Mouse (Mus musculus) left cerebral cortex, postnatal 10 days (tissue): ENCODE measurements around the gene Gimap7. TPM values are rescaled to one million over a fixed set of nuclear protein-coding genes. Genes with fewer than 3 reads are reported as not detected.

ENCODE experiments used
- DNase-seq, 2 experiments: peaks; one replicate each; pipeline ENCODE4 v3.0.0; 2021 to 2022; ENCODE audit warnings: low spot score in 2 of 2, mixed read lengths in 1 of 2; ENCODE audit errors: extremely low spot score in 1 of 2
- intact Hi-C: fragments of 180-260 bp; cut with DNase I; formaldehyde crosslinking; loops from one replicate; pipeline ENCODE4 v1.15.1; 2025
- total RNA-seq, 2 experiments: library from RNA; stranded (reverse); gene quantifications; 2 replicates each; pipeline ENCODE4 v1.2.3; 2021

Gimap7 gene
- total RNA-seq, 2 experiments from 2014 or later: not detected

DNA sequence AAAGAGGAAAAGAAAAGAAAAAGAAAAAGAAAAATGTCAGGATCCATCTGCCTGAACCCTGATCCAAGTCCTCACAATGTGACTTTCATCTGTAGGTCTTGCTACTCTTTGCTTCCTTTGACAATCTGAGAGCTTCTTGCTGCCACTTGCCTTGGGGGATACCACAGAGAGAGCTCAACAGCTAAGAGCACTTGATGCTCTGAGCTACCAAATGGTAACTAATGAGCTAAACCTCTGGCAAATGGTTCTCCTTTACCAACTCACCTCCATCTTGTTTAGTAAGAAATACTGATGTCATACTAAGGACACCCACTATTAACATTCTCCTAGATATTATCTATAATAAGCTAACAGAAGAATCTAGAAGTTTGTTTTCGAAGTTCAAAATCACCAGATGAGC lies 15.2 kb downstream of the Gimap7 start:
- intact Hi-C loops: no loop called here
- no peak for DNase-seq

DNA sequence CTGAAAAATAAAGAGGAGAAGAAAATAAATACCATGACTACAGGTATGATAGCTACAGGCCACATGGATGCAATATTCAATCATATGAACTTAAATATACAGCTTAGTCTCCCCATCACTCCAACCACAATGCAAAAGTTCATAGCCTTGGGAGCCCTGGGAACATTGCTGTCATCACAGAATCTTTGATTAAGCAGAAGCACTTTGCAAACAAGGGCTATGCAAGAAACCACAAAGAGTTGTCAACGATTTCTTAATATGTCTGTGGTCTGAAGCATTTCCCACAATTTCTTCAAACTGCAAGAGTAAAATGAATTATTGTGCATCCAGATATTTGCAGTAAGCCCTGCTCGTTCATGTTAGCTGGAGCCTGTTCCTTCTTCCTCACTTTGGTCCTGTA lies 18.6 kb downstream of the Gimap7 start:
- intact Hi-C loops: no loop called here
- DNase-seq: no peak

GRCm38 (mm10) chr6:48737688-48738087 lies 19.3 kb downstream of the Gimap7 start:
- no peak for DNase-seq
- intact Hi-C loops: no loop called here

DNA sequence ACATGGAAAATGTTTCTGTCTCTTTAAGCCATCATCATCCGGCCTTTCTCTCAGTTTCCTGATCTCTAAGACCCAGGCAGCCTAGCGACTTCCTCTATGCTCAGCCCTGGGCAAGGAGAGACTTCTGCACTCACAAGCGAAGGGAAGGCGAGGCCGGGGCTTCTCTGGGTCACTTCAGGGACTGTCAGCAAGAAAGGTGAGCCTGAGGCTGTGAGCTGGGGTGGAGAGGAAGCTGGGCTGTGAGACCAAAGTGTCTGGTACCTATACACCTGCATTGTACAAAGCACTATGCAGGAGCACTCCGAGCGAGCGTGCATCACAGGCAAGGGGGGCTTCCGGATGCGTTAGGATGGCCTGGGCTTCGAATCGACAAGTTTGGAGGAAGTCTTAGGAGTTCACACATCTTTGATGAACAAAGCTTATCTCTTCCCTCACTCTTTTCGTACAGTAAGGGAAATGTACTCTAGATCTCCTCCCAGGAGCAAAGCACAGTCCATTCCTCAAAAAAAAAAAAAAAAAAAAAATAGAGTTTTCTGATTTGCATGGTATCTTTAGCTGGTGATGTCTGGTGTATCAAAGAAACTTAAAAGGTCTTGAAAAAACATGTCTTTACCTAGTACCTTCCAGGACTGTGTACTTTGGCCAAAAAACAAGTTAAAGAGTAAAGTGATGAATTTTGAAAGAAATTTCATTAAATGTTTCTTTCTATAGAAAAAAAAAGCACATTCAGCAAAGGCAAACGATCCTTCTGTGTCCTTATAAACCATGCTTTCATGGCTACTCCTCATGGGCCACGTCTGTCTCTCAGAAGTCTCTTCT lies 20.7 kb downstream of the Gimap7 start, which contains the start of gene Gimap1:
TSS of gene Gimap1 (plus strand) at position 94 of the 819 bp plus-strand sequence.
- intact Hi-C loops: no loop called here
- DNase-seq: peak in 1 of 2 experiments; percentile 30

- intact Hi-C loops: loop anchor here (10.0 kb wide), 1 partner anchor 215 kb away; no protein-coding TSS in a partner anchor
These were observed 21.3 kb downstream of the Gimap7 start for GRCm38 (mm10) chr6:48739780-48740055.

DNA sequence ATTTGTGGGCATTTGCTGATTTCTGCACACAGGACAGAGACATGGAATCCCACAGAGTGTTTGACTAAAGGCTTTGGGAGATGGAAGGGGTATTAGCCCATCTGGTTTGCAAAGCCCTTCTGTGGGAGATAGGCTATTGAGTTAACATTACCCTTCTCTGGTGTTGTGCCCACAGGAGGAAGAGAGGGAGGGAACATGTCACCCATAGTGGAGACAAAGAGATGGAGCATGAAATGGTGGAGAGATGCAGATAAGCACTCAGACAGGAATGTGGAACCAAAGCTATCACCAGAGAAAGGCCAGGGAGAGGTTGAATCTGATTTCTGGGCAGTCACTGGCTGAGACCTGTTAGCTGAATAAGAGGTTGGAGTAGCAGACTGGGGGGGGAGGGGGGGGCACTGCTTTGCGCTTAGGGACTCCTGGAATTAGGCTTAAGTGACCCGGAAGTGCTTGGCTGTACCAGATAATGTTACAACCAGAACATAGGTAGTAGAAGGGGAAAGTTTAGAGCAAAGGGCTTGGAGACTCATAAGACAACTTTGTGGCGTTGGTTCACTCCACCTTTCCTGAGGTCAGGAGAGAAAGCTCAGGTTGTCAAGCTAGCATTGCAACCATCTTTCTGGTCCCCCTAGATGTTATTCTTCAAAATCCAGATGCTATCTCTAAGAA lies 22.2 kb downstream of the Gimap7 start:
- DNase-seq: no peak
- intact Hi-C loops: loop anchor here (10.0 kb wide), 1 partner anchor 214 kb away; no protein-coding TSS in a partner anchor

More at GRCm38 (mm10) chr6:48739780-48740055, 21.3 kb downstream of the Gimap7 start:
- no peak for DNase-seq

- no peak for DNase-seq
- intact Hi-C loops: loop anchor here (10.0 kb wide), 1 partner anchor 214 kb away; no protein-coding TSS in a partner anchor
These were observed 22.9 kb downstream of the Gimap7 start for GRCm38 (mm10) chr6:48741273-48741672.

GRCm38 (mm10) chr6:48741711-48742206 lies 23.3 kb downstream of the Gimap7 start:
- DNase-seq: no peak
- intact Hi-C loops: loop anchor here (10.0 kb wide), 1 partner anchor 213 kb away; no protein-coding TSS in a partner anchor

DNA sequence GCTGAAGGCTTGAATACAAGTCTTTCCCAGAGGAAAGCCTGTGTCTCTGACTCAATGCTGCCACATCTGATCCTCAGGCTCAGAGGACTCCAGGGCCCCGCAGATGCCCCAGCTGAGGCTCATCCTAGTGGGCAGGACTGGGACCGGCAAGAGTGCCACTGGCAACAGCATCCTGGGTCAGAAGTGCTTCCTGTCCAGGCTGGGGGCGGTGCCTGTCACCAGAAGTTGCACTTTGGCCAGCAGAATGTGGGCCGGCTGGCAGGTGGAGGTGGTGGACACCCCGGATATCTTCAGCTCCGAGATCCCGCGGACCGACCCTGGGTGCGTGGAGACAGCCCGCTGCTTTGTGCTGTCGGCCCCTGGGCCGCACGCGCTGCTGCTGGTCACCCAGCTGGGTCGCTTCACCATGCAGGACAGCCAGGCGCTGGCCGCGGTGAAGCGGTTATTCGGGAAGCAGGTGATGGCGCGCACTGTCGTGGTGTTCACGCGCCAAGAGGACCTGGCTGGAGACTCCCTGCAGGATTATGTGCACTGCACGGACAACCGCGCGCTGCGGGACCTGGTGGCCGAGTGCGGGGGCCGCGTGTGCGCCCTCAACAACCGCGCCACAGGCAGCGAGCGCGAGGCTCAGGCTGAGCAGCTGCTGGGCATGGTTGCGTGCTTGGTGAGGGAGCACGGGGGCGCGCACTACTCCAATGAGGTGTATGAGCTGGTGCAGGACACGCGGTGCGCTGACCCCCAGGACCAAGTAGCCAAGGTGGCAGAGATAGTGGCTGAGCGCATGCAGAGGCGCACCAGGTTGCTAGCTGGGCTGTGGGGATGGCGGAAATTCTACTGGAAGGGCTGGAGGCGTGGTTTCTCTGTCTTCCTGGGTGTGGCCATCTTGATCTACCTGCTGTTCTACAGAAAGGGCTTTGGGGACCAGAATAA lies 24.3 kb downstream of the Gimap7 start:
- DNase-seq: peak in 1 of 2 experiments; percentile 34

DNA sequence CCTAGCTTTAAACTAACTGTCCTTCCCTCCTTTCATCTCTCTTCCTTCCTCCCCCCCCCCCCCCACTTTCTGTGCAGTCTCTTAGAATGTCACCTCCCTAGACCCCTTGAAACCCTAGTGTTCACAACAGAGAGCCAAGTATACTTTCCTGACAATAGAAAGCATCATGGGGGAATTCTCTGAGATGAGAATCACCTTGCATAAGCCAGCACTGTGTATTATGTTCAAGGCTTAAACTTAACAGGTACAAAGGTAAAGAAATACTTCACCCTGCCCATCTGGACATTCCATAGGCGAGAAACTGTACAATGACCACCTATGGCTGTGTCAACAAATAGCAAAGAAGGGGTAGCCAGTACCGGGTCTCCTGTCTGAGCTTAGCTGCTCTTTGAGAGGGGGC lies 27.1 kb downstream of the Gimap7 start:
- intact Hi-C loops: loop anchor here (10.0 kb wide), 1 partner anchor 209 kb away; no protein-coding TSS in a partner anchor

More for the DNA sequence above, 24.3 kb downstream of the Gimap7 start:
- intact Hi-C loops: loop anchor here (10.0 kb wide), 1 partner anchor 212 kb away; no protein-coding TSS in a partner anchor

DNA sequence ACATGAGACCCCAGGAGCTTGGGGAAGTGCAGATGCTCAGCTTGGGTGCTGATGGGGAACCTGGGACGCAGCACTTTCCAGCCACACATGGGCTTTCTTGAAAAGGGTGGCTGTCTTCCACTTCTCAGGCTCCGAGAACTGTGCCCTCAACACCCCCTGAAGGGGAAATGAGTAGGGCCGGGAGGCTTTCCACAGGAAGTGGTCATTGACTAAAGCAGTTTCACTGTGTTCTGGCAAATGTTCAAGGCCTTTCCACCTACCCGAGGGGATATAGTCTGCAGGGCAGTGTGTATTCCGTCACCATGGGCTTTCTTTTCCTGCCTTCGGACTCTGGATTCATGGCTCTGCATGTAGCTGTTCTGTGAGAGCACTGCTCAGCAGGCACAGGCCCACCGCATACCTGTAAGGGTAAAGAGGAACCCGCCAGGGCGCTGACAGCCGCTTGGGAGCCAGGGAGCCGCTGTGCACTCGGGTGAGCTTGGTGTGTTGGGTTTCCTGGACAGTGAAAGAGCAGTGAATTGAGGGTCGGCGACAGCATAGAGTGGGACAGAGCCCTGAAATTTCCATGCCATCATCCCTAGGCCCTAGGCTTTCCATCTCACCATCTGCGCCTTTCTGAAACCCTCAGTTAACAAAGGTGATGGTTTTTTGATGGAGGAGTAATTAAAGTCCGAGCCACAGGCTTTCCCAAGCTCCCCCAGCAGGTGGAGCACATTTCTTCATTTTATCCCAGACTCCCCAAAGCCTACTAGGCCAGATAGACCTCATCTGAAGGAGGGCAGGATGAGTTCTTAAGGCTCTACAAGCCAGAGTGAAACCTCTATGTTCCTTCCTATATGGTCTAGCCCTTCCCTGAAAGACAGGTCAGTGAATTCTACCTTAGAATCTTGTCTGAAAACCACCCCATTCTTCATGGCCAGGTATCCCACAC lies 27.8 kb downstream of the Gimap7 start, which contains the start of gene Gimap5:
TSS of gene Gimap5 (plus strand) at position 239 of the 931 bp plus-strand sequence.
- intact Hi-C loops: loop anchor here (10.0 kb wide), 1 partner anchor 209 kb away; no protein-coding TSS in a partner anchor

More for the DNA sequence above, 27.1 kb downstream of the Gimap7 start:
- no peak for DNase-seq

DNA sequence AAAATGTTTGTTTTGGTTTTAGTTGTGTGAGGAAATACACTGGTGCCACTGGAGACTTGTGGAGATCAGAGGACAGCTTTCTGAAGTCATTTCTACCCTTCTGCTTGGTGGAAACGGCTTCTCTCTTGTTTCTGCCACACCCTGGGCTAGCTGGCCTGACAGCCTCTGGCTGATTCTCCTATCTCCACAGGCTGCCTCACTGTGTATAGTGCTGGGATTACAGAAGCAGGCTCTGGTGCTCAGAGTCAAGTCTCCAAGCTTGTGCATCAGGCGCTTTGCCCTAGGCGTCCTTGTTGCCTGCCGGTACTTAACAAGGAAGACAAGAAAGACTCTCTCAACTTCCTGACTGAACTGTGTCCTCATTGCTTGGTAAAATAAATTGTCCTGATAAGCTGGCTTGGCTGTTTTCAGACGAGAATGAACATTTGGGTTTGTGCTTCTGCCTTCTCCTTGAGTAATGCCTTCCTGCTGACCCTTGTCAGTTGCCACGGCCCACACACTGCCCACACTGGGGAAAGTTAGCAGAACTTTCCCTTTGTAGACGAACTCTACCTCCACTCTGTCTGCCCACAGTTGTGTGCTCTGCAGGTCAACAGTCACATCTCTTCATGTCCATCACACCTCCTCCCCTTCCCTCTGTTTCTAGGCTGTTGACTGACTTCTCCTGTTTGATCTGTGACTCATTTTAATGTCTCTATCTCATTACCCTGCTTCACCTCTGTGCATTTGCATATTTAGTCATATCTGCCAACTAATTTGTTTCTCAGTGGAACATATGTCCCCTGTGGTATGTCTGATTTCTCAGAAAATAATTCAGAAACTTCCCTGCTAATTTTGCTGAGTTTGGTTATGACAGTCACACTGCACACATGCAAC lies 28.9 kb downstream of the Gimap7 start:
- intact Hi-C loops: loop anchor here (10.0 kb wide), 1 partner anchor 207 kb away; no protein-coding TSS in a partner anchor

More for the DNA sequence above, 27.8 kb downstream of the Gimap7 start, which contains the start of gene Gimap5:
- DNase-seq: peak in 1 of 2 experiments; percentile 64

DNA sequence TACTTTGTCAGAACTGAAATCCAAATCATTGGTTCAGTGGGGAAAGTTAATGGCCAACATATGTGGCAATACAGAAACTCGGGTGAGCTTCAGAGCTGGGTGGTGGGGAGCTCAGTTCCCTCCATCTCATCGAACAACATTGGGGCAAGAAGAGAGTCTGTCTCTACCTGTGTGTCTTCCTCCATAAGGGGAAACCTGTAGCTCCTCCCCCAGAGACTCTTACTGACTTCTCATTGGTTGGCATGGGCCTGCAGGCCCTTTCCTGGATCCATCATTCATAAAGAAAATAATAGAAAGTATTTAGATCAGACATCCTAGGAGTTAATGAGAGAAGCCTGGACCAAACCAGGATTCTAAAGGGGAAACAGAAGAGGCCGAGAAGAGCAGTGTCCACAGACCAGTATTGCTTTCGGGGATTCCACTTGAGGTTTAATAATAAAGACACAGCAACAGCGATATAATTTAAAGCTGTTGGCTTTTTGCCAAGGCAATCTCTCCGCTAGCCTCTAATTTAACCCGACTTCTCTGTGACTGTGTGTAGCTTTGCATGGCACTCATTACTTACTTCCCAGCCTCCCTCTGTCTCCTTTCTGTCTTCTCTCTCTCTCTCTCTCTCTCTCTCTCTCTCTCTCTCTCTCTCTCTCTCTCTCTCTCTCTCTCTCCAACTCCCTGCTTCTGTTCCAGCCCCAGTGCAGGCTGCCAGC lies 45.3 kb downstream of the Gimap7 start:
- intact Hi-C loops: no loop called here
- DNase-seq: no peak

More for the DNA sequence above, 28.9 kb downstream of the Gimap7 start:
- no peak for DNase-seq

GRCm38 (mm10) chr6:48764496-48764895 lies 46.1 kb downstream of the Gimap7 start:
- DNase-seq: no peak

GRCm38 (mm10) chr6:48768178-48768869 lies 49.9 kb downstream of the Gimap7 start:
- no peak for DNase-seq
- intact Hi-C loops: no loop called here

More at GRCm38 (mm10) chr6:48764496-48764895, 46.1 kb downstream of the Gimap7 start:
- intact Hi-C loops: no loop called here
